Mouse (Mus musculus) stomach, embryonic 15.5 days (tissue): ENCODE results near the gene Fam174b. TPM values are rescaled to one million over a fixed set of nuclear protein-coding genes. Genes with fewer than 3 reads are reported as not detected.

Source experiments
- ATAC-seq: fragments of 200-750 bp; cut with Nextera tagmentation; 2 replicates; pipeline ENCODE4 v1.8.0; 2017; ENCODE audit warnings: low read depth, moderate number of reproducible peaks, moderate TSS enrichment; ENCODE audit not compliant: insufficient read depth, low FRiP score
- H3K27ac ChIP-seq: fragments of 300-500 bp; sonication (generic); 2 replicates; pipeline ENCODE4 v1.5.1; 2015; ENCODE audit warnings: mild to moderate bottlenecking, inconsistent platforms
- H3K27me3 ChIP-seq: fragments of 300-500 bp; sonication (generic); replicated peaks from 2 replicates; pipeline ENCODE4 v1.6.1; 2015; ENCODE audit warnings: inconsistent platforms
- H3K36me3 ChIP-seq: fragments of 300-500 bp; sonication (generic); 2 replicates; pipeline ENCODE4 v1.6.1; 2015; ENCODE audit warnings: inconsistent platforms
- H3K4me1 ChIP-seq: fragments of 300-500 bp; sonication (generic); 2 replicates; pipeline ENCODE4 v1.6.1; 2015; ENCODE audit warnings: inconsistent platforms
- H3K4me2 ChIP-seq: fragments of 300-500 bp; sonication (generic); 2 replicates; pipeline ENCODE4 v1.6.1; 2015; ENCODE audit warnings: mild to moderate bottlenecking, inconsistent platforms
- H3K4me3 ChIP-seq: fragments of 300-500 bp; sonication (generic); replicated peaks from 2 replicates; pipeline ENCODE4 v1.5.1; 2015; ENCODE audit warnings: inconsistent platforms
- H3K9ac ChIP-seq: fragments of 300-500 bp; sonication (generic); 2 replicates; pipeline ENCODE4 v1.6.1; 2015; ENCODE audit warnings: inconsistent platforms
- H3K9me3 ChIP-seq: fragments of 300-500 bp; sonication (generic); 2 replicates; pipeline ENCODE4 v1.6.1; 2016; ENCODE audit warnings: inconsistent platforms
- WGBS: fragments of 180-500 bp; shearing (Covaris S2); methylation state at CpG from one replicate; pipeline ENCODE4 v1.1.7; 2015; 5-methylcytosine and 5-hydroxymethylcytosine counted together
- polyA plus RNA-seq: library from polyadenylated mRNA; unstranded; fragments of >200 nt; fragmentation: Nextera tagmentation; extraction: Ambion mirVana; gene quantifications from 2 replicates; pipeline ENCODE4 v1.2.1, GENCODE M21; 2015

Fam174b gene
- polyA plus RNA-seq, 1 experiment from 2014 or later: 58.0 TPM

GRCm38 (mm10) chr7:73753598-73753997, 13.5 kb downstream of the Fam174b start:
- no peak for ATAC-seq
- Histone ChIP-seq H3K9me3 (no peaks in the 10 kb centered on the region), H3K27ac (no peak overlapping the region), H3K36me3 (no peaks in the 10 kb centered on the region), H3K9ac (no peak overlapping the region), H3K27me3 (no peaks in the 10 kb centered on the region), H3K4me3 (no peak overlapping the region), H3K4me2 (no peak overlapping the region), H3K4me1 (peaks cover 16% of the 10 kb centered on the region; the same call in 1 of the 2 replicates)
- WGBS: 67% methylated on average over 1 of the region's 1 CpGs

GRCm38 (mm10) chr7:73755377-73756110, 15.4 kb downstream of the Fam174b start:
- Histone ChIP-seq H3K4me1 (peaks cover 8% of the 10 kb centered on the region; the same call in 1 of the 2 replicates), H3K9ac (no peak overlapping the region), H3K27ac (peak overlapping the region; percentile 7; the same call in 1 of the 2 replicates), H3K4me2 (no peak overlapping the region), H3K27me3 (no peaks in the 10 kb centered on the region), H3K9me3 (no peaks in the 10 kb centered on the region), H3K36me3 (no peaks in the 10 kb centered on the region), H3K4me3 (no peak overlapping the region)
- 32% methylated on average over 1 of the region's 1 CpGs for WGBS
- ATAC-seq: no peak

GRCm38 (mm10) chr7:73761691-73762189, 21.6 kb downstream of the Fam174b start:
- no peaks in the 10 kb centered on the region for H3K36me3 ChIP-seq
- H3K27me3 ChIP-seq: no peaks in the 10 kb centered on the region
- no peaks in the 10 kb centered on the region for H3K4me1 ChIP-seq
- no peak overlapping the region for H3K4me3 ChIP-seq
- WGBS: 71% methylated on average over 8 of the region's 8 CpGs
- no peak overlapping the region for H3K27ac ChIP-seq
- no peak overlapping the region for H3K4me2 ChIP-seq
- H3K9ac ChIP-seq: no peak overlapping the region
- H3K9me3 ChIP-seq: no peaks in the 10 kb centered on the region
- no peak for ATAC-seq

- no peaks in the 10 kb centered on the region for H3K36me3 ChIP-seq
- no peaks in the 10 kb centered on the region for H3K9me3 ChIP-seq
- no peak overlapping the region for H3K4me2 ChIP-seq
- no peak overlapping the region for H3K27ac ChIP-seq
- no peak overlapping the region for H3K4me3 ChIP-seq
- no peak for ATAC-seq
- no peaks in the 10 kb centered on the region for H3K27me3 ChIP-seq
- WGBS: 80% methylated on average over 5 of the region's 5 CpGs
- H3K9ac ChIP-seq: no peak overlapping the region
- H3K4me1 ChIP-seq: no peaks in the 10 kb centered on the region
Observed at GRCm38 (mm10) chr7:73764679-73765078, 24.6 kb downstream of the Fam174b start.

- Histone ChIP-seq H3K9ac (no peak overlapping the region), H3K4me2 (no peak overlapping the region), H3K27ac (no peak overlapping the region), H3K36me3 (no peaks in the 10 kb centered on the region), H3K4me1 (no peaks in the 10 kb centered on the region), H3K9me3 (no peaks in the 10 kb centered on the region), H3K4me3 (no peak overlapping the region), H3K27me3 (no peaks in the 10 kb centered on the region)
- ATAC-seq: peak; percentile 35; the same call in 1 of the 2 replicates
- WGBS: 61% methylated on average over 7 of the region's 7 CpGs
Observed at GRCm38 (mm10) chr7:73765186-73765903, 25.2 kb downstream of the Fam174b start.

GRCm38 (mm10) chr7:73769224-73769623, 29.1 kb downstream of the Fam174b start:
- 84% methylated on average over 4 of the region's 4 CpGs for WGBS
- H3K27me3 ChIP-seq: no peaks in the 10 kb centered on the region
- H3K4me2 ChIP-seq: no peak overlapping the region
- no peak overlapping the region for H3K9ac ChIP-seq
- H3K4me3 ChIP-seq: no peak overlapping the region
- H3K36me3 ChIP-seq: no peaks in the 10 kb centered on the region
- ATAC-seq: no peak
- peaks cover 16% of the 10 kb centered on the region for H3K4me1 ChIP-seq
- H3K27ac ChIP-seq: no peak overlapping the region
- H3K9me3 ChIP-seq: no peaks in the 10 kb centered on the region

- Histone ChIP-seq H3K9ac (no peak overlapping the region), H3K4me2 (no peak overlapping the region), H3K36me3 (no peaks in the 10 kb centered on the region; the same call in 1 of the 2 replicates), H3K4me3 (no peak overlapping the region), H3K9me3 (no peaks in the 10 kb centered on the region), H3K27me3 (no peaks in the 10 kb centered on the region), H3K27ac (no peak overlapping the region), H3K4me1 (peaks cover 16% of the 10 kb centered on the region)
- no peak; the same call in 1 of the 2 replicates for ATAC-seq
- 42% methylated on average over 19 of the region's 19 CpGs for WGBS
Observed at GRCm38 (mm10) chr7:73771384-73772274, 31.5 kb downstream of the Fam174b start.

- H3K36me3 ChIP-seq: no peaks in the 10 kb centered on the region; the same call in 1 of the 2 replicates
- H3K27ac ChIP-seq: no peak overlapping the region
- no peaks in the 10 kb centered on the region for H3K27me3 ChIP-seq
- no peaks in the 10 kb centered on the region for H3K9me3 ChIP-seq
- 0 out of 2 replicates have a peak overlapping the region, but pooled peaks have one; percentile 3 for H3K4me2 ChIP-seq
- peaks cover 16% of the 10 kb centered on the region for H3K4me1 ChIP-seq
- H3K4me3 ChIP-seq: no peak overlapping the region
- no peak overlapping the region for H3K9ac ChIP-seq
- WGBS: 58% methylated on average over 14 of the region's 14 CpGs
- no peak for ATAC-seq
Observed at GRCm38 (mm10) chr7:73772275-73772765, 32.2 kb downstream of the Fam174b start.

GRCm38 (mm10) chr7:73774781-73775180, 34.7 kb downstream of the Fam174b start:
- no peak for ATAC-seq
- Histone ChIP-seq H3K36me3 (no peaks in the 10 kb centered on the region; the same call in 1 of the 2 replicates), H3K27me3 (no peaks in the 10 kb centered on the region), H3K9ac (no peak overlapping the region), H3K4me1 (peaks cover 16% of the 10 kb centered on the region), H3K4me2 (no peak overlapping the region), H3K9me3 (no peaks in the 10 kb centered on the region), H3K27ac (no peak overlapping the region), H3K4me3 (no peak overlapping the region)
- WGBS: 74% methylated on average over 9 of the region's 9 CpGs

- ATAC-seq: no peak
- H3K4me1 ChIP-seq: peaks cover 1% of the 10 kb centered on the region; the same call in 1 of the 2 replicates
- H3K9me3 ChIP-seq: no peaks in the 10 kb centered on the region
- no peak overlapping the region for H3K4me2 ChIP-seq
- no peak overlapping the region for H3K4me3 ChIP-seq
- H3K9ac ChIP-seq: no peak overlapping the region
- whole genome bisulfite sequencing: 74% methylated on average over 3 of the region's 3 CpGs
- H3K36me3 ChIP-seq: no peaks in the 10 kb centered on the region; the same call in 1 of the 2 replicates
- no peak overlapping the region for H3K27ac ChIP-seq
- H3K27me3 ChIP-seq: no peaks in the 10 kb centered on the region
Observed at GRCm38 (mm10) chr7:73777777-73778176, 37.7 kb downstream of the Fam174b start.

GRCm38 (mm10) chr7:73784736-73785428, 44.8 kb downstream of the Fam174b start:
- H3K27ac ChIP-seq: no peak overlapping the region
- no peak for ATAC-seq
- H3K4me2 ChIP-seq: no peak overlapping the region
- 71% methylated on average over 4 of the region's 4 CpGs for WGBS
- H3K9ac ChIP-seq: no peak overlapping the region
- no peaks in the 10 kb centered on the region for H3K36me3 ChIP-seq
- no peaks in the 10 kb centered on the region for H3K4me1 ChIP-seq
- H3K4me3 ChIP-seq: no peak overlapping the region
- no peaks in the 10 kb centered on the region for H3K27me3 ChIP-seq
- no peaks in the 10 kb centered on the region for H3K9me3 ChIP-seq
